Mouse (Mus musculus) heart, adult 11 months (tissue): ENCODE results near the gene Gsg1.
A peak's percentile ranks its signal among the peaks of the same experiment; 100 is the strongest.

ENCODE experiments used
- DNase-seq: peaks from one replicate; pipeline ENCODE4 v3.0.0; 2022

Gsg1 gene

GRCm38 (mm10) chr6:135204869-135205268 is 49.3 kb downstream of the Gsg1 start:
- no peak for DNase-seq

GRCm38 (mm10) chr6:135203737-135204136 is 50.4 kb downstream of the Gsg1 start:
- no peak for DNase-seq

- DNase-seq = no peak
Measured at GRCm38 (mm10) chr6:135202668-135203067, 51.5 kb downstream of the Gsg1 start.

GRCm38 (mm10) chr6:135200122-135200957 is 53.8 kb downstream of the Gsg1 start:
- DNase-seq = no peak

- no peak for DNase-seq
Measured at GRCm38 (mm10) chr6:135198726-135199125, 55.4 kb downstream of the Gsg1 start.

- DNase-seq = peak; percentile 98
Measured at GRCm38 (mm10) chr6:135197921-135198532, 56.1 kb downstream of the Gsg1 start, which contains the start of the genes Fam234b and Hebp1. TSS of gene Fam234b (plus strand) at chr6:135197977. TSS of gene Hebp1 (minus strand) at chr6:135198022.

GRCm38 (mm10) chr6:135197446-135197845 is 56.7 kb downstream of the Gsg1 start:
- DNase-seq = no peak

GRCm38 (mm10) chr6:135196707-135197106 is 57.4 kb downstream of the Gsg1 start:
- DNase-seq = no peak

- no peak for DNase-seq
Measured at GRCm38 (mm10) chr6:135194907-135195306, 59.2 kb downstream of the Gsg1 start.

- no peak for DNase-seq
Measured at GRCm38 (mm10) chr6:135193733-135194132, 60.4 kb downstream of the Gsg1 start.

GRCm38 (mm10) chr6:135192993-135193392 is 61.2 kb downstream of the Gsg1 start:
- DNase-seq = no peak

- DNase-seq = no peak
Measured at GRCm38 (mm10) chr6:135191906-135192305, 62.2 kb downstream of the Gsg1 start.

GRCm38 (mm10) chr6:135190122-135190521 is 64.0 kb downstream of the Gsg1 start:
- no peak for DNase-seq

- DNase-seq = no peak
Measured at GRCm38 (mm10) chr6:135188629-135189028, 65.5 kb downstream of the Gsg1 start.
